Mouse (Mus musculus) embryonic stem cell, embryonic (primary cell): ENCODE results near the gene Pik3ip1.

Source experiments
- CTCF ChIA-PET, 4 experiments: fragments of 300-600 bp in 2 of 4; fragments of 350-600 bp in 2 of 4; sonication (Branson Sonifier 250); formaldehyde crosslinking; loops; one replicate each; lab custom pipeline; 2022; ENCODE audit warnings: inconsistent platforms in 2 of 4; lab: Charles Lee
- POLR2A ChIA-PET, 4 experiments: fragments of 300-600 bp in 2 of 4; fragments of 350-600 bp in 2 of 4; sonication (Branson Sonifier 250); formaldehyde crosslinking; loops; one replicate each; lab custom pipeline; 2022; ENCODE audit warnings: antibody characterized with exemption in 4 of 4, inconsistent platforms in 1 of 4; lab: Charles Lee

The Pik3ip1 gene

DNA sequence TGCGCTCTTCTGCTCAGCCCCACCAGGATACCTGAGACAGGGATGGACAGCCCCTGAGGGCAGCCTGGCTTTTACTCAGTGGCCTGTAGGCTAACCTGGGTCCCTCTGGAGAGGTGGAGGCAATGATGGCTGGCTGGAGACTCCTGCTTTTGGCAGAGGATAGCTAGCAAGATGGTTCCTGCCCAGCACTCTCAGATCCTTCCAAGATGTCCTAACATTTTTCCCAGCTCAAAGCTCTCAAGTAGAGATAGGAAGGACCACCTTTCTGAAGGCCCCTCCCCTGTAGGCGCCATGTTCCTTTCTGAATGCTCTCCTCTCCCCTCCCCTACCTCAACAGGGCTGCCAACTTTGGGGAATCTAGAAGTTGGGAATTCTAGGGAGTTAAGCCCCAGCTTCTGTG is 35.6 kb upstream of the Pik3ip1 start:
- CTCF ChIA-PET: interaction anchor here in 1 of 4 experiments (0.9 kb wide), 1 partner anchor 19 kb away, joined by 4 read pairs; no protein-coding TSS in a partner anchor
- POLR2A ChIA-PET: interaction anchor here in 2 of 4 experiments (1.0 to 26.9 kb wide), 14 partner anchors 7 to 354 kb away, joined by 3 to 556 read pairs (median 12); partner anchors contain the start of genes Drg1 (in 2 of the 2) and Morc2a (in 1 of the 2)

DNA sequence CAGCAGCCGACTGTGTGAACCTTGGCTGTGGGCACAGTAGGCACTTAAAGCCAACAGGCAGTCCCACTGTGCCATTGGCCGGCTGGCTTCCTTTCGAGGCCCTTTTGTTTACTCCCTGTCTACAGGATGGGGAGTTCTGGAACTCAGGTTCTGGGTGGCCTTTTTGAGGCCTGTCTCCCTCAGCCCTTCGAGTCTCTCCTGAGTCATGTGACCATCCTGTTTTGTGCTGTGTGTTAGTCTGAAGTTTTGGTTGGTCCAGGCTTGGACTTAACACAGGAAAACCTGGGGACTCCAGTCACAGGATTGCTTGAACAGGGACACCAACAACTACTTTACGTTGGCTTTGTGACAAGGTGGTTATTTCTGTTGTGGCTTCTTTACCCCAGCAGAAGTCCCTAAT is 34.1 kb upstream of the Pik3ip1 start:
- ChIA-PET POLR2A (interaction anchor here in 2 of 4 experiments (1.2 to 26.9 kb wide), 8 partner anchors 11 to 352 kb away, joined by 3 to 556 read pairs (median 6); partner anchors contain the start of genes Drg1 (in 1 of the 2) and Morc2a (in 1 of the 2)), CTCF (no interaction called here)

DNA sequence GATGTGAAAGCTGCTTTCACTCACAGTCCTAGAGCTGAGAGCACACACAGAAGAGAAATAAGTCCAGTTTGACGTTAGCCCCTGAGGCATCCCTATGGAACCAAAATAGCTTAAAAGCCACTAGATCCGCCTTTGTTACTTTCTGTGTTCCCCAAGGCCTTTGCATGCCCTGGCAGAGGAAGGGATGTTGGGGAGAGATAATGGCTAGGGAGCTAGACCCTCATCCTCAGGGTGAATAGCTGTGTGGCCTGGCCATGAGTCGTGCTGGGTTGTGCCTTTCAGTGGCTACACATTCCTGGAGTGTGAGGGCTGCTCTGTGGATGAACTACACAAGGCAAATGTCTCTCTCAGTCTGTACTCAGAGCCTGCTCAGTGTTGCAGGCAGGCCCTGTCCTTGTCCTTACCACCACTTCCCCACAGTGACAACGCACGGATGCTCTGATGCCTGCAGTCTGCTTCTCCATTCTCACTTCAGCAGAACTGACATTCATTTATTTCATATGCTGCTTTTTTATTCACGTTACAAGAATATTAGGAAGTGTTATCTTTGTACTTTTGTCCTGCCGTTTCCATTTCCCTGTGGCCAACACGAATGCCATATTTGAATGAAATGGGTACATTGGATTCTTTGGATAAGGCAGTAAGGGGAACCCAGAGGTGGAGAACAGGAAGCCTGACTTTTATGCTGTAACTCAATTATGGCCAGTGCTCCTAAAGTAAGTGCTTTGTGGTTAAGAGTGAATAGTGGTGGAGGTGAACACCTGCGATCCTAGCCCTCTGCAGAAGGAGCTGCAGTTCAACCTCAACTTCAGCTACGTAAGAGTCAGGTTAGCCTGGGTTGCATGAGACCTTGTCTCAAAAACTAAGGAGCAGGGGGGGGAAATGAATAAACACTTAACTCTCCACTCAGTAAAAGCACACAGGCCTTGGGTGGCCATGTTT is 32.1 kb upstream of the Pik3ip1 start:
- POLR2A ChIA-PET: interaction anchor here in 3 of 4 experiments (0.6 to 26.9 kb wide), 14 partner anchors 3 to 154 kb away, joined by 3 to 556 read pairs (median 6); partner anchors contain the start of genes Drg1 (in 3 of the 3) and Patz1 (in 2 of the 3)
- CTCF ChIA-PET: interaction anchor here in 2 of 4 experiments (0.7 to 1.3 kb wide), 3 partner anchors 13 to 19 kb away, joined by 3 to 5 read pairs (median 3); no protein-coding TSS in a partner anchor

DNA sequence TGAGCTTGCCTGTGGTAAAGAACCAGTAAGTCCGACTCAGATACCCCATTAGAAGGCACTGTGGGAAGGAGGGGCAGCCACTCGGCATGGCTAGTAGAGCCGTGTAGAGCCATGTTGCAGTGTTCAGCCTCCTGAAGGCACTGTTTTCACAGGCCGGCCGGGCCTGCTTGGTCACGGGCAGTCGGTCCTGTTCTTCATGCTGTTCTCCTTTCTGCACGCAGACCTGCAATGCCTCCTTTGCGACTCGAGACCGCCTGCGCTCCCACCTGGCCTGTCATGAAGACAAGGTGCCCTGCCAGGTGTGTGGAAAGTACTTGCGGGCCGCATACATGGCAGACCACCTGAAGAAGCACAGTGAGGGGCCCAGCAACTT is 31.4 kb upstream of the Pik3ip1 start:
- CTCF ChIA-PET: interaction anchor here in 2 of 4 experiments (0.7 to 1.3 kb wide), 3 partner anchors 12 to 18 kb away, joined by 3 to 5 read pairs (median 3); no protein-coding TSS in a partner anchor
- POLR2A ChIA-PET: interaction anchor here in 3 of 4 experiments (0.6 to 26.9 kb wide), 11 partner anchors 4 to 165 kb away, joined by 3 to 556 read pairs (median 7); partner anchors contain the start of genes Patz1 (in 2 of the 3), Drg1 (in 1 of the 3) and Pik3ip1 (in 1 of the 3)

DNA sequence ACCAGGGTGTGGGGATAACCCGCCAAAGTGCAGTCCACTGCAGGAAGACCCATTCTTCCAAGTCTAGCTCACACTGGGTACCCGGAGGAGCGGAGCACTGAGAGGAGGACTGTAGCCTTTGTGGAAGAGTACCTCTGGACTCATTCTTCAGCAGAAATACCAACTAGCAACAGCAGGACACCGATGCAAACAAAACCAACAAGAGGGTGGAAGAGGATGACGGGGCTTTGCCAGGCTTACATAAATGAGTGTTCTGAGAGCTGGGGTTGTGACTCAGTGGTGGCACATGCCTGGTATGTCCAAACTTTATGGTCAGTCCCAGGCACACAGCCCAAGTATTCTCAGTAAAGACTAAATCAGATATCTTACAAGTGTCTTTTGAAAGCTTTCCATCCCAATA is 29.1 kb upstream of the Pik3ip1 start:
- POLR2A ChIA-PET: interaction anchor here in 3 of 4 experiments (0.6 to 26.9 kb wide), 10 partner anchors 6 to 35 kb away, joined by 3 to 556 read pairs (median 14); partner anchors contain the start of genes Drg1 (in 3 of the 3) and Patz1 (in 2 of the 3)
- CTCF ChIA-PET: interaction anchor here in 2 of 4 experiments (1.0 to 3.5 kb wide), 2 partner anchors 13 kb away, joined by 3 to 16 read pairs; no protein-coding TSS in a partner anchor

DNA sequence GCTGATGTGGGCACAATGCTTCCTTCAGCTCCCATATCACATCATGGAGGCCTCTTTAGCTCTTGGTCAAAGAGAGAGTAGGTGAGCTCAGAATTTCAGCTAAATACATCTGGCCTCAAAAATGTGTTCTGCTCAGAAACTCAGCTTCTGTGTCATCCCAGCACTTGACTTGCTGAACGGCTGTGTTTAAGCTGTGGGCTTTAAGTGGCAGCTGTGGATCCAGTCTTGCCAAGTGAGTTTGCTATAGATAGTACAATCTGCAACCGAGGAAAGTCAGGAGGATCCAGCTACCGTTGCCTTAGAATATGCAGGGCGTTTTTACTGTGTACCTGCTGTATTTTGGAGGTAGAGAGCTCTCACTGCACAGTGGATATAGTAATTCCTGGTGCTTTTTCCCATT is 27.8 kb upstream of the Pik3ip1 start:
- POLR2A ChIA-PET: interaction anchor here (0.6 to 26.9 kb wide), 23 partner anchors 7 to 110 kb away, joined by 3 to 556 read pairs (median 7); partner anchors contain the start of genes Drg1 (in 3 of the 4), Patz1 (in 2 of the 4) and Sfi1 (in 1 of the 4)

DNA sequence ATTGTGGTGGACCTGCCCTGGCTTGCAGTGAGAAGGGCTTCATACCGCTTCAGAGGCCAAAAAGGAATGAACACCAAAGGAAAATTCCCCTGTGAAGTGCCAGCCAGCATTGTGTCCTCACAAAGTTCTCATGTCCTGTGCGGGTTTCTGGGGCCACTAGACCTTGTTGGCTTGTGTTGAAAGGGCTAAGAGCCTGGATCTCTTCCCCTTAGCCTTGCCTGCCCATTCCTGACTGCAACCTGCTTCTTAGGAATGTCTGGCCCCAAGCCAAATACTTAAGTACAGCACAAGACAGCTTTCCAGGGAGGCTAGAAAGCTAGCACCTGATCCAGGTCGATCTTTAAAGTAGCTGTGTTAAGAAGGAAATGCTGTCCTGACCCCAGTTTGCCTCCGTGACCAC is 27.4 kb upstream of the Pik3ip1 start:
- CTCF ChIA-PET: interaction anchor here (0.5 to 3.5 kb wide), 8 partner anchors 9 to 45 kb away, joined by 3 to 16 read pairs (median 4); no protein-coding TSS in a partner anchor

More for the DNA sequence above, 27.8 kb upstream of the Pik3ip1 start:
- CTCF ChIA-PET: interaction anchor here (0.5 to 3.5 kb wide), 7 partner anchors 9 to 45 kb away, joined by 3 to 16 read pairs (median 4); no protein-coding TSS in a partner anchor

DNA sequence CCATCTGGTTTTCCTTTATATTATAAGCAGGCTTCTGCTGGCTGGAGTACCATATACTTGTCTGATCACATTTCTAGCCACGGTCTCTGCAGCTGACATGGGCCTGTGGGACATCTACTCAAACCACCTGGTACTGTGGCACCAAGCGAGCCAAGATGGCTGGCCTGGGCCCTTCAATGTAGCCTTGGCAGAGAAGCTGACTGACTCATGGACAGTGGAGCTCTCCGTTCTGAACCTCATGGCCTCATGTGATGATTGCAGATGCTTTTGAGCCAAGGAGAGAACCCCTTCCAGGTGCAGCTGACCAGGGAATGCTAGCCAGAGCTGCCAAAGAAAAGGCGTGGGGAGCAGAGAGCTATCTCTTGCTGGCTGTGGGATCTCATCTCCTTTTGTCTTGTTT is 24.4 kb upstream of the Pik3ip1 start:
- CTCF ChIA-PET: interaction anchor here in 1 of 4 experiments (0.6 kb wide), 1 partner anchor 122 kb away, joined by 7 read pairs; no protein-coding TSS in a partner anchor
- POLR2A ChIA-PET: interaction anchor here (1.0 to 26.9 kb wide), 8 partner anchors 4 to 39 kb away, joined by 3 to 524 read pairs (median 10); partner anchors contain the start of genes Drg1 (in 1 of the 4) and Patz1 (in 1 of the 4)

More for the DNA sequence above, 27.4 kb upstream of the Pik3ip1 start:
- POLR2A ChIA-PET: interaction anchor here (0.6 to 26.9 kb wide), 22 partner anchors 7 to 110 kb away, joined by 3 to 556 read pairs (median 6); partner anchors contain the start of genes Drg1 (in 3 of the 4), Patz1 (in 2 of the 4) and Sfi1 (in 1 of the 4)

DNA sequence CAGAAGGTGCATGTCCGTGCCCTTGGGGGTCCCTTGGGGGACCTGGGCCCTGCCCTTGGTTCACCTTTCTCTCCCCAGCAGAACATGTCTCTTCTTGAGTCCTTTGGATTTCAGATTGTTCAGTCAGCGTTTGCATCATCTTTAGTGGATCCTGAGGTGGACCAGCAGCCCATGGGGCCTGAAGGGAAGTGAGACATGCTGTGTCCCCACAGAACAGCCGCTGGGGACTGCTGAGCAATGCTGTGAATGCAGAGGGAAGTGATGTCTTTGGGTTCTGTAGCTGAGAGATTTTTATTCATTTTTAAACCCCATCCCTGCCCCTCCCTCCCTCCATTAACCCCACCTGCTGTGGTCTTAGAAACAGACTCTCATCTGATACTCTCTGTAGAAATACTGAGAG is 22.3 kb upstream of the Pik3ip1 start:
- POLR2A ChIA-PET: interaction anchor here (0.5 to 26.9 kb wide), 13 partner anchors 2 to 147 kb away, joined by 3 to 524 read pairs (median 5); partner anchors contain the start of genes Drg1 (in 2 of the 4) and Patz1 (in 1 of the 4)
- CTCF ChIA-PET: interaction anchor here in 1 of 4 experiments (0.6 kb wide), 1 partner anchor 35 kb away, joined by 3 read pairs; no protein-coding TSS in a partner anchor

DNA sequence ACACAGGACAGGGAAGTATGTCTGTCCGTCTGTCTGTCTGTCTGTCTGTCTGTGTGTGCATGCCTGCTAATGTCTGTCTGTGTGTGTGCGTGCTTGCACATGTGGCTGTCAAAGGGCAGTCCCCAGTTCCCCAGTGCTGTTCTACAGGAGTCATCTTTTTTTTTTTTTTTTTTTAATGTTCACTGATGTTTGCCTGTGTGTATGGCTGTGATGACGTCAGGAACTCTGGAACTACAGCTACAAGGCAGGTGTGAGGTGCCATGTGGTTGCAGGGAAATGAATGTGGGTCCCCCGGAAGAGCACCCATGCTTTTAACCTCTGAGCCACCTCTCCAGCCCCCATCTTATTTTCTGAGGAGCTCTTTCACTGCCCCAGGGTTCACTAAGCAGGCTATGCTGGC is 20.3 kb upstream of the Pik3ip1 start:
- CTCF ChIA-PET: interaction anchor here in 2 of 4 experiments (0.7 to 1.5 kb wide), 3 partner anchors 11 to 21 kb away, joined by 3 to 4 read pairs (median 3); no protein-coding TSS in a partner anchor
- POLR2A ChIA-PET: interaction anchor here in 2 of 4 experiments (1.0 to 26.9 kb wide), 9 partner anchors 12 to 62 kb away, joined by 3 to 524 read pairs (median 5); partner anchors contain the start of genes Patz1 (in 2 of the 2) and Drg1 (in 1 of the 2)

DNA sequence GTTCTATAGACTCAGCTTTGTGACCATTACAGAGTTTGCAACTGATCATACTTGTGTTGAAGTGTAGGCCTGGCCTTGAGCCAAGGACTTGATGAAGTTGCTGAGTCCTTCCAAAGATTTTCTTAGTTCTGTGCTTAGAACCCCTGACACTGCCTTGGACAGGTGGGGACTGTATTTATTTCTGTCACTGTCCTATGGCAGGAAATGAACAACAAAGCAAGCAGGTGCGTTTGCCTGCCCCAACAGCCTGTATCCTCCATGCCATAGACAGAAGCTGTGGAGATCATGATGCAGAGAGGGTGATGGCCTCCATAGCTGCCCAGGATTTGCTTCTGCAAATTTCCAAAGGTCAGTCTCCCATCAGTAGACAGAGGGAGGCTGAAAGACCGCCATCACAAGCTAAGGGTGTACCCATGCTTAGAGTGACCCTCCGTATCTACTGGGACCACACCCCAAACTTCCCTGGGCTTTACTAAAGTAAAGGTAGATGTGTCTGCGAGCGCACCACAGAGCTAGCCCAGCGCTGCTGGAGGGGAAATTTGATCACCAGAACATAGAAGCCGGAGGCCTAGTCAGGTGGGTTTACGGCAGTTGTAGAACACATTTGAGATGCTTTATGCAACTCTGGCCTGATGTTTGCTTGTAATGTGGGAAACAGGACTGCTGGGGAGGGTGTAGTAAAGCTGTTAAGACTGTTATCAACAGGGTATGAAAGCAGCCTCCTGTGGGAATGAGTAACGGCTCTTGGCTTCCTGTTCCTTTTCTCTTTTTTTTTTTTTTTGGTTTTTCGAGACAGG is 19.2 kb upstream of the Pik3ip1 start:
- CTCF ChIA-PET: interaction anchor here (0.6 to 1.5 kb wide), 5 partner anchors 12 to 50 kb away, joined by 3 to 18 read pairs (median 3); no protein-coding TSS in a partner anchor

DNA sequence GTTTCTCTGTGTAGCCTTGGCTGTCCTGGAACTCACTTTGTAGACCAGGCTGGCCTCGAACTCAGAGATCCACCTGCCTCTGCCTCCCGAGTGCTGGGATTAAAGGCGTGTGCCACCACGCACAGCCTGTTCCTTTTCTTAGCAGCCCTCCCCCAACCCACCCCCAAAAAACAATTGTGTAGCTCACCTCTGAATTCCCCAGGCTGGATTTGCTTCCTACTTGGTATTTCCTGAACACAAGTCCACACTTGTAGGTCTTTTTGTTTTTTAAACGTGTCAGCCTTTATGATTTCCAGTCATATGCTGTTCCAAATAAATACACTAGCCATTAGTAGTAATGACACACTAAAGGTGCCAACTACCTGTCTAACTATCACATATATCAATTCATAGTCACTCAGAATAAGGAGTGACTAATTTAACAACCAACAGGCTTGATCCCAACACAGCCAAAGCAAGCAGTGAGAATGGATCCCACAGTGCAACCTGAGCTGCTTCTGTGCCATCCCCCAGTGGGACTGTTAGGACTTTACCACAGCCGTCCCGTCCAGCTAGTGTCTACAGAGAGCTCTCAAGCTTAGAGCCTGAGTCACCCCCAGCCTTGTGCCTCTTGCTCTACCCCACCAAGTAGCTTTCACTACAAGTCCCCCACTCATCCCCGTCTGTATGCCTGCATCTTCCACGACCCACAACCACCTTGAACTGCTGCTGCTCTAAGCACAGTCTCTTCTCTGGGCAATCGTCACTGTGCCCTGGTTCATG is 18.4 kb upstream of the Pik3ip1 start:
- ChIA-PET CTCF (interaction anchor here (0.5 to 1.4 kb wide), 6 partner anchors 12 to 51 kb away, joined by 3 to 4 read pairs (median 3); no protein-coding TSS in a partner anchor), POLR2A (interaction anchor here in 3 of 4 experiments (0.6 to 26.9 kb wide), 19 partner anchors 10 to 180 kb away, joined by 3 to 524 read pairs (median 4); partner anchors contain the start of genes Drg1 (in 2 of the 3), Patz1 (in 2 of the 3) and Sfi1 (in 1 of the 3))

More for the DNA sequence above, 19.2 kb upstream of the Pik3ip1 start:
- POLR2A ChIA-PET: interaction anchor here in 3 of 4 experiments (0.6 to 26.9 kb wide), 17 partner anchors 9 to 118 kb away, joined by 3 to 524 read pairs (median 5); partner anchors contain the start of genes Drg1 (in 2 of the 3), Patz1 (in 2 of the 3) and Sfi1 (in 1 of the 3)

DNA sequence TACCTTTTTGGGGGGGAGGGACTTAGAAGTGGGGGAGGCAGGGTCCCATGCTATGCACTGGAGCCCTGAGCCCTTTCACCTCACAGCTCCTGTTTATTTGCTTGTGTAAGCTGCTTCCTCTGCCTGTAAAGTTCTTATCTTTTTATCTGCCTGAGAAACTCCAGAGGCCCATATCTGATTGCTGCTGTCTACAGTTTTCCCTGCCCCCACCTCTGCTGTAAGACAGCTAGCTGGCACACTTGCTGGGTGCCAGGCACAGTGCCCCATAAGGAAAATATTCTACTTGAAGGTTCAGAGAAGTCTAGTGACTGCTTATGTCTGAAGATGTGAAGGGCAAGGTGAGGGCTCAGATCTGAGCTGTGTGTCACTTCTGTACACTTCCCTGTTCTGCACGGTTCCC is 16.9 kb upstream of the Pik3ip1 start:
- ChIA-PET CTCF (interaction anchor here (0.6 to 1.7 kb wide), 10 partner anchors 9 to 176 kb away, joined by 3 to 8 read pairs (median 3); partner anchors contain the start of gene Drg1 (in 1 of the 4)), POLR2A (interaction anchor here in 3 of 4 experiments (0.9 to 26.9 kb wide), 17 partner anchors 9 to 105 kb away, joined by 3 to 524 read pairs (median 11); partner anchors contain the start of genes Pik3ip1 (in 3 of the 3), Drg1 (in 2 of the 3) and Patz1 (in 2 of the 3))

DNA sequence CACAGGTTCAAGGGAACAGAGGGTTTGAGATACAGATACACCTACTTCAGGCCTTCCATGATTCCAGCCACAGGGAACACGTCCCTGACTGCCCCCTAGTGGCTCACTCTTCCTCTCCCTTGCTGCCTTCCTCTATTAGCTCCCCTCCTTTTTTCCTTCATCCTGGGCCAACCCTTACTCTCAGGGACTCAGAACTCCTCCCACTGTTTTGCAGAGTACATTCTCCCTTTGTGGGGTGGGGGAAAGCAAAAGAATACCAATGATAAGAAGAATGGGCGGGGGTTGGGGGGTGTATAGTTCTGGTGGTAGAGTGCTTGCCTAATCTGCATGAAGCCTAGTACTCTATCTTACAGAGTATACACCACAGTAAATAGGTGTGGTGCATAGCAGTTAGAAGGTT is 16.1 kb upstream of the Pik3ip1 start:
- ChIA-PET CTCF (interaction anchor here (0.5 to 2.8 kb wide), 50 partner anchors 8 to 857 kb away, joined by 3 to 16 read pairs (median 5); partner anchors contain the start of genes Drg1 (in 4 of the 4), Pik3ip1 (in 2 of the 4) and Patz1 (in 1 of the 4)), POLR2A (interaction anchor here (0.6 to 26.9 kb wide), 46 partner anchors 8 to 416 kb away, joined by 3 to 524 read pairs (median 6); partner anchors contain the start of genes Drg1 (in 4 of the 4), Pik3ip1 (in 3 of the 4) and Patz1 (in 2 of the 4))

DNA sequence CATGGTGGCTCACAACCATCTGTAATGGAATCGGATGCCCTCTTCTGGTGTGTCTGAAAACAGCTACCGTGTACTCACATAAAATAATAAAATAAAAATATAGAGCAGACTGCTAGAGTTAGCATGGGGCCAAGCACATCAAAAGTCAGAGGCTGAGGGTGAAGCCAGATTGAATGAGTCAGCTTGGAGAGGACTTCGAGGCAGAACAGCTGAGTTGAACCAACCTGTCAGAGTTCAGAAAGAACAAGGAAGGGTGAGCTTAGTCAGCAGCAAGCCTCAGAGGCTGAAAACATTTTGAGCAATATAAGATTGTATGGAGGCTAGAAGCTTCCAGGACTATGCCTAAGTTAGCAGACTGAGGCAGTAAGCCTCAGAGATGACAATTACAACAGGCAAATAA is 11.9 kb upstream of the Pik3ip1 start:
- ChIA-PET POLR2A (interaction anchor here in 3 of 4 experiments (0.7 to 26.9 kb wide), 11 partner anchors 11 to 137 kb away, joined by 3 to 524 read pairs (median 5); partner anchors contain the start of genes Drg1 (in 2 of the 3), Patz1 (in 1 of the 3) and Pik3ip1 (in 1 of the 3)), CTCF (interaction anchor here in 2 of 4 experiments (0.6 to 1.3 kb wide), 2 partner anchors 14 to 1162 kb away, joined by 3 to 5 read pairs; no protein-coding TSS in a partner anchor)
